Comparison of ENCODE assay signal across 8 mouse cellular contexts in the genomic region with DNA sequence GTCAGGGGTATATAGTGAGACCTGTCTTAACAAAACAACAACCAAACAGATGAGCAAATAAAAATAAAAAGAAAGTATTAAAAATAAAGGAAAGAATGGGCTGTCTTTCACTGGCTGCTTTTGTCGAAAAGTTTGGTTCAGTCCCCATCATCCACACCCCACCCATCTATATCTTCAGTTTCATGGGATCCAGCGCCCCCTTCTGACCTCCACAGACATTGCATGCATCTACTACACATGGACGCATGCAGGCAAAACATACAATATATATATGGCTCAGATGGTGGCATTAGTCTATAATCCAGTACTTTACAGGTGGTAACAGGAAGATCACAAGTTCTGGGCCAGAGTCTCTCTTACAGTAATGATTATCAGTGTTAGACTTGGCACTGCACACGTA. TPM values are rescaled to one million over a fixed set of nuclear protein-coding genes. Genes with fewer than 3 reads are reported as not detected.
A peak's percentile ranks its signal among the peaks of the same experiment; 100 is the strongest.
DNase-seq lines count a peak whose midpoint lies in the region; TF ChIP-seq lines count a peak whose summit lies in the region.

No protein-coding gene starts in this region.

- peak; percentile 66 for DNase-seq in gastrocnemius, adult 2 months
- DNase-seq in gastrocnemius, adult 8-10 months (ENCODE audit: low spot score in 2 of 2), result no peak
- peak; percentile 76 for DNase-seq in CD4-positive helper T cell, adult 2 months (ENCODE audit: low read depth, low spot score)
- no peak for DNase-seq in brain, embryonic 14.5 days (ENCODE audit: low read depth)
- DNase-seq in lung, postnatal 10 days, result peak; percentile 54
- peak; percentile 78 for DNase-seq in thymus, postnatal 14 days
- DNase-seq in urinary bladder, postnatal 25 days (ENCODE audit: low spot score), result no peak
- no peak for DNase-seq in right cerebral cortex, postnatal 10 days (ENCODE audit: low spot score in 2 of 2)

- intact Hi-C loops in gastrocnemius, adult 2 months (cut with DNase I), result loop anchor here (5.0 kb wide), 1 partner anchor 102 kb away; no protein-coding TSS in a partner anchor

- H3K4me3 ChIP-seq in gastrocnemius, adult 2 months, result no peak overlapping the region

- H3K27ac ChIP-seq in gastrocnemius, adult 2 months, result no peak overlapping the region

- no peak for TF ChIP-seq POLR2A in brain, embryonic 14.5 days (IDR thresholded peaks at IDR 0.05; ENCODE audit: borderline replicate concordance, extremely low read depth, insufficient read depth, insufficient read length, poor library complexity, severe bottlenecking)

- peak; percentile 76 for TF ChIP-seq CTCF in gastrocnemius, adult 2 months (IDR thresholded peaks at IDR 0.05)
- TF ChIP-seq CTCF in brain, embryonic 14.5 days (IDR thresholded peaks at IDR 0.05; ENCODE audit: borderline replicate concordance, extremely low read depth, insufficient read depth, insufficient read length), result peak; percentile 45; the same call in 1 of the 2 replicates

RNA-seq across cellular contexts. Expression of gene Sema6c, which starts 6.4 kb away (rescaled TPM):
- 100 to 1,000 TPM in 1 of 2 experiments, 10 to 100 TPM in 1; 83.4 to 105 TPM for total RNA-seq in gastrocnemius, adult 2 months (2021)
- 10 to 100 TPM; 67.3 to 91.3 (median 87.4) TPM for total RNA-seq in gastrocnemius, adult 8-10 months (2022)
- polyA plus RNA-seq in brain, embryonic 14.5 days (2012; rRNA removed), result 138 and 164 TPM in 2 replicates

RNA-seq across cellular contexts. Expression of gene Tnfaip8l2, which starts 11.7 kb away (rescaled TPM):
- total RNA-seq in gastrocnemius, adult 2 months (2021), result under 1 TPM; 0.42 to 0.87 TPM
- total RNA-seq in gastrocnemius, adult 8-10 months (2022), result under 1 TPM; 0.25 to 0.35 (median 0.29) TPM
- 2.3 and 2.4 TPM in 2 replicates for polyA plus RNA-seq in brain, embryonic 14.5 days (2012; rRNA removed)

RNA-seq across cellular contexts. Expression of gene Lysmd1, which starts 20.0 kb away (rescaled TPM):
- 1 to 10 TPM; 6.7 to 7.2 TPM for total RNA-seq in gastrocnemius, adult 2 months (2021)
- total RNA-seq in gastrocnemius, adult 8-10 months (2022), result 1 to 10 TPM; 6.3 to 8.2 (median 7.3) TPM
- 23.7 and 27.4 TPM in 2 replicates for polyA plus RNA-seq in brain, embryonic 14.5 days (2012; rRNA removed)

RNA-seq across cellular contexts. Expression of gene Scnm1, which starts 20.1 kb away (rescaled TPM):
- total RNA-seq in gastrocnemius, adult 2 months (2021), result 10 to 100 TPM; 33.2 to 40.7 TPM
- 10 to 100 TPM; 24.9 to 37.2 (median 33.4) TPM for total RNA-seq in gastrocnemius, adult 8-10 months (2022)
- 101 and 136 TPM in 2 replicates for polyA plus RNA-seq in brain, embryonic 14.5 days (2012; rRNA removed)

RNA-seq across cellular contexts. Expression of gene Tmod4, which starts 29.6 kb away (rescaled TPM):
- 100 to 1,000 TPM; 598 to 814 TPM for total RNA-seq in gastrocnemius, adult 2 months (2021)
- total RNA-seq in gastrocnemius, adult 8-10 months (2022), result 100 to 1,000 TPM; 688 to 884 (median 752) TPM
- polyA plus RNA-seq in brain, embryonic 14.5 days (2012; rRNA removed), result 1.5 and 2.1 TPM in 2 replicates

Comparison
In these comparisons a context has a peak if more than half of its experiments do, and no peak if none do; other contexts are left out.
1. DNase-seq: peak in gastrocnemius, adult 2 months (single experiment), CD4-positive helper T cell, adult 2 months (single experiment), lung, postnatal 10 days (single experiment) and thymus, postnatal 14 days (single experiment); none in gastrocnemius, adult 8-10 months (0 of 2), brain, embryonic 14.5 days (single experiment), urinary bladder, postnatal 25 days (single experiment) and right cerebral cortex, postnatal 10 days (0 of 2).